Mouse (Mus musculus) hindbrain, embryonic 11.5 days (tissue): Measurements from ENCODE around the gene Tmem239. TPM values are rescaled to one million over a fixed set of nuclear protein-coding genes. Genes with fewer than 3 reads are reported as not detected.

Source experiments
- ATAC-seq: fragments of 200-750 bp; cut with Nextera tagmentation; 2 replicates; pipeline ENCODE4 v1.8.0; 2017; ENCODE audit warnings: mild to moderate bottlenecking, moderate TSS enrichment, moderate library complexity; ENCODE audit not compliant: low FRiP score
- DNase-seq: peaks from one replicate; pipeline ENCODE4 v3.0.0-alpha.2; 2015; ENCODE audit warnings: low spot score
- H3K27ac ChIP-seq: fragments of 300-500 bp; sonication (generic); 2 replicates; pipeline ENCODE4 v1.5.1; 2014; ENCODE audit warnings: mild to moderate bottlenecking, low read depth, low read length
- H3K27me3 ChIP-seq: fragments of 300-500 bp; sonication (generic); 2 replicates; pipeline ENCODE4 v1.6.1; 2014; ENCODE audit warnings: mild to moderate bottlenecking, low read length, moderate library complexity, mixed read lengths; ENCODE audit not compliant: control insufficient read depth, insufficient read depth
- H3K36me3 ChIP-seq: fragments of 300-500 bp; sonication (generic); 2 replicates; pipeline ENCODE4 v1.6.1; 2014; ENCODE audit warnings: mild to moderate bottlenecking, low read length, moderate library complexity, mixed read lengths; ENCODE audit not compliant: control insufficient read depth, insufficient read depth
- H3K4me1 ChIP-seq: fragments of 300-500 bp; sonication (generic); replicated peaks from 2 replicates; pipeline ENCODE4 v1.6.1; 2014; ENCODE audit warnings: low read length, mixed read lengths; ENCODE audit not compliant: control insufficient read depth, insufficient read depth
- H3K4me2 ChIP-seq: fragments of 300-500 bp; sonication (generic); replicated peaks from 2 replicates; pipeline ENCODE4 v1.6.1; 2014; ENCODE audit warnings: mild to moderate bottlenecking, low read depth, low read length
- H3K4me3 ChIP-seq: fragments of 300-500 bp; sonication (generic); 2 replicates; pipeline ENCODE4 v1.5.1; 2014; ENCODE audit warnings: low read depth, low read length
- H3K9ac ChIP-seq: fragments of 300-500 bp; sonication (generic); 2 replicates; pipeline ENCODE4 v1.6.1; 2014; ENCODE audit warnings: low read depth, low read length
- H3K9me3 ChIP-seq: fragments of 300-500 bp; sonication (generic); 2 replicates; pipeline ENCODE4 v1.6.1; 2016; ENCODE audit warnings: low read length; ENCODE audit not compliant: control insufficient read depth
- WGBS: fragments of 180-500 bp; shearing (Covaris S2); extraction: QIAGEN DNeasy Blood & Tissue Kit; methylation state at CpG from one replicate; pipeline ENCODE4 v1.1.7; 2014; 5-methylcytosine and 5-hydroxymethylcytosine counted together
- polyA plus RNA-seq: library from polyadenylated mRNA; unstranded; fragments of >200 nt; fragmentation: Nextera tagmentation; extraction: Ambion mirVana; gene quantifications from 2 replicates; pipeline ENCODE4 v1.2.1, GENCODE M21; 2014

Gene Tmem239
- polyA plus RNA-seq, 1 experiment from 2014 or later, result not detected

DNA sequence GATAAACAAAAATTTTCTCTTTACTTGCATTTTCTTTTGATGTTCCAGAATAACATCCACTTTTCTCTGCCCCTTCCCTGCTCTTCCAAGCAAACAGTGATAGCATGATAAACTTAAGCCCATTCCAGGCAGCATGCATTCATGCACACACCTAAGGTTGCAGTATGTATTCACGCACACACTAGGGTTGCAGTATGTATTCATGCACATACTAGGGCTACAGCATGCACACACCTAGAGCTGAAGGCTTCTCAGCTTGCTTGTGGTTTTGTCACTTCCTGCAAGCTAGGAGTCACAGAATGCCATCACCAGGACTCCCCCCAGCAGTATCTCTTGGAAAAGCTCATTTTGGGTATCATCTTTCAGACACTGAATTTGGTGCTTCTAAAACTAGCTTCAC, 30.5 kb downstream of the Tmem239 start:
- 100% methylated on average over 1 of the region's 1 CpGs for WGBS
- ATAC-seq (no peak), DNase-seq (no peak)
- peaks cover 9% of the 10 kb centered on the region; the same call in 1 of the 2 replicates for H3K36me3 ChIP-seq
- no peaks in the 10 kb centered on the region for H3K4me1 ChIP-seq
- no peaks in the 10 kb centered on the region for H3K9me3 ChIP-seq
- no peaks in the 10 kb centered on the region for H3K27me3 ChIP-seq
- no peak overlapping the region for H3K4me3 ChIP-seq
- no peak overlapping the region for H3K27ac ChIP-seq
- H3K4me2 ChIP-seq, result no peak overlapping the region
- no peak overlapping the region for H3K9ac ChIP-seq

DNA sequence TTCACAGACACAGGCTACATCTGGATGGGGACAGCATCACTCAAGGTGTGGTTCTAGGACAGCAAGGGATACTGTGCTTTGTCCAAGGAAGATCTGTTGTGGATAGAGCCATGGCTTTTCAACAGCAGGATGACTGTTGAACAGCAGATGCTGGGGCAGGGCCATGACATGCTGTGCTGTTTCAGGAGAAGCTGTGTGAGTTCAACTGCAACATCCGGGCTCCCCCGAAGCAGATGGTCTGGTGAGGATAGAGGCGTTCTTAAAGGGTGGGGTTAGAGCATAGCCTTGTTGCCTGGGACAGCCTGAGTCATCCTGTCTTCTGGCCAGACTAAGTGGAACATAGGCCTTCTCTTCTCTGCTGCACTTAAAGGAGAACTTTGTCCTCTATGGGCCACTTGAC, 32.6 kb downstream of the Tmem239 start:
- H3K4me1 ChIP-seq, result no peaks in the 10 kb centered on the region
- no peak overlapping the region for H3K4me2 ChIP-seq
- H3K27ac ChIP-seq, result no peak overlapping the region
- ATAC-seq, result no peak
- H3K9me3 ChIP-seq, result no peaks in the 10 kb centered on the region
- peaks cover 17% of the 10 kb centered on the region for H3K36me3 ChIP-seq
- no peak overlapping the region for H3K4me3 ChIP-seq
- WGBS, result 96% methylated on average over 3 of the region's 3 CpGs
- no peak overlapping the region for H3K9ac ChIP-seq
- H3K27me3 ChIP-seq, result no peaks in the 10 kb centered on the region
- DNase-seq, result no peak

DNA sequence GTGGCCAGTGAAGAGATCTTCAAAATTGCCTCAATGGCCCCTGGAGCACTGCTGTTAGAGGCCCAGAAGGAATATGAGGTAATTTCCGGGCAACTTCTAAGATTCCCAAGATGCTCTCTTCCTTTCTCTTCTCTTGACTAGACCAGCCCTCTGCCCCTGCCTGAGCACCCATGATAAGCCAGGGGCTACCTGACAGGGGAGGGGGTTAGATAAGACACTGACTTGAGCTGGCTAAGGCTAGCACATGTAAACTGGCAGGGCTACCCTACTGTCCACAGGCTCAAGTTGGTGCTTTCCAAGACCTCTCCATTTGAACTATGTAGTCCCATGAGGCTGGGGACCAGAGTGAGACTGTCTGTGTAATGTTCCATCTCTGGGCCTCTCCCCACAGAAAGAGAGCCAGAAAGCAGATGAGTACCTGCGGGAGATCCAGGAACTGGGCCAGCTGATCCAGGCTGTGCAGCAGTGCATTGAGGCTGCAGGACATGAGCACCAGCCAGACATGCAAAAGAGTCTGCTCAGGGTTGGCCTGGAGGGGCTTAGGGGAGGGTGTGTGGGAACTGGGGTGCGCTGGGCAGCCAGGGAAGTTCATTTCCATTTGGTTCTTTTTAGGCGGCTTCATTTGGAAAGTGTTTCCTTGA, 33.7 kb downstream of the Tmem239 start:
- Histone ChIP-seq H3K4me2 (no peak overlapping the region), H3K27ac (no peak overlapping the region), H3K9me3 (no peaks in the 10 kb centered on the region), H3K27me3 (no peaks in the 10 kb centered on the region), H3K4me3 (no peak overlapping the region), H3K4me1 (no peaks in the 10 kb centered on the region), H3K9ac (no peak overlapping the region), H3K36me3 (peaks cover 18% of the 10 kb centered on the region)
- ATAC-seq (no peak), DNase-seq (no peak)
- 95% methylated on average over 4 of the region's 4 CpGs for WGBS

DNA sequence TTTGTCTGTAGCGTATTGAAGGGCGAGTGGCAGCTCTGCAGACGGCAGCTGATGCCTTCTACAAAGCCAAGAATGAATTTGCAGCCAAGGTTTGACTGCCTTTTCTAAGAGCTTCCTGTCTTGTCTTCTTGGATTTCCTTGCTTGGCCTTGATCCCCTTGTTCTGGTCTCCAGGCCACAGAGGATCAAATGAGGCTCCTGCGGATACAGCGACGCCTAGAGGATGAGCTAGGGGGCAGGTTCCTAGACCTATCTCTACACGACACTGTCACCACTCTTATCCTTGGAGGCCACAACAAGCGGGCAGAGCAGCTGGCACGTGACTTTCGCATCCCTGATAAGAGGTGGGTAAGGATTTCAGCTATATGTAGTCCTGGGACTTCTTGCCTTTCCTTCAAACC, 35.9 kb downstream of the Tmem239 start:
- DNase-seq, result no peak
- H3K9ac ChIP-seq, result no peak overlapping the region
- no peak overlapping the region for H3K4me2 ChIP-seq
- H3K27me3 ChIP-seq, result no peaks in the 10 kb centered on the region
- H3K9me3 ChIP-seq, result no peaks in the 10 kb centered on the region
- no peak overlapping the region for H3K4me3 ChIP-seq
- no peak for ATAC-seq
- 91% methylated on average over 10 of the region's 10 CpGs for WGBS
- H3K4me1 ChIP-seq, result no peaks in the 10 kb centered on the region
- H3K27ac ChIP-seq, result no peak overlapping the region
- peaks cover 18% of the 10 kb centered on the region for H3K36me3 ChIP-seq

DNA sequence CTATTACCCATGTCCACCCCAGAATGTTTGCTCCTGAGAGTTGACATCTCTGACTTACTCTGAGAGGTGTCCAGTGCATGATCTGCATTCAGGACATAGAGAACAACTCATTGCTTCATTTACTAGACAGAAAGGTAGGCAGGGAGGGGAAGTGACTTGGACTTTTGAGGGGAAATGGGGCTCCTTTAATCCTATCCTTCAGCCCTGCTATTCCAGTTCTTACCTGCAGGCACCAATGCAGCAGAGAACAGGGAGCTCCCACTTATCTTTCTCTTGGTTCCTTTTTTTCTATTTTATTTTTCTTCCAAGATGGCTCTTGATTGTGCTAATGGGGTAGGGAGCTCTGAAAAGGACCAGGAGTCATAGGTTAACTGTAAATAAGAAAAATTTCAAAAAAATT, 42.2 kb downstream of the Tmem239 start:
- ATAC-seq, result no peak
- DNase-seq, result no peak
- no peak overlapping the region for H3K9ac ChIP-seq
- H3K27me3 ChIP-seq, result peaks cover 2% of the 10 kb centered on the region; the same call in 1 of the 2 replicates
- H3K27ac ChIP-seq, result no peak overlapping the region
- H3K36me3 ChIP-seq, result peaks cover 5% of the 10 kb centered on the region; the same call in 1 of the 2 replicates
- H3K4me3 ChIP-seq, result no peak overlapping the region
- H3K9me3 ChIP-seq, result no peaks in the 10 kb centered on the region
- 0 out of 2 replicates have a peak, but pooled peaks cover 2% of the 10 kb centered on the region for H3K4me1 ChIP-seq
- H3K4me2 ChIP-seq, result no peak overlapping the region

DNA sequence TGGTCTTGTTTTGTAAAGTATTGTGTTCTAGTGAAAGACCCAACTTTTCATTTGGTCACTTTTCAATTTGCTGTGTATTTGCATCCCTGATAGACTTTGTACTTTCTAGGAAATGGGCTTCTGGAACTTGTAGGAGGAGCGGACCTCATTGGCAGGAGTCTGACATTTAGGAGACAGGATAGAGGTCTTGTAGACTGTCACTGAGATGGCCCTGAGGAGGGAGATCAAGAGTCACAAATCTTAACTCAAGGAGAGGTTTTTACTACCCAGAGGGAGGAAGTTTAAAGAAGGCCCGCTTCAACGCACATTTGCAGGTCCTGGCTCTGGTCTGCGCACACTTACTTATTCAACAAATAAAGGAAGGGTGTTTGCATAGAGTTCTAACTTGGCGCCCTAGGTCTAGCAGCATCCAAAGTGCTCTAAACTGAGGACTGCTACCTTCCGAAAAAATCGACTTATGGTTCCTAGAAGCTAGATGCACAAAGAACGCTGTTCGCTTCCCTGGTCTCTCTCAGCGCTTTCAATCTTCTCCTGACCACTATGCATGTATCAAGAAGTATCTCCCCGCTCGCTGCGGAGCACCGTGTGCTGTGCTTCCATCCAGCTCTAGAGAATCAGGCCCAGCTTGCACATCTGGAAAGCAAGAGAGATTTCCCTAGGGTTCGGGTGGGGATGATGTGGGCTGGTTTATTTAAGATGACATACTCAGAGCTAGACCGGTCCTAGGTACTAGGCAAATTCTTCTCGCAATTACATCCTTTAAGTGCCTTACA, 42.9 kb downstream of the Tmem239 start:
- Histone ChIP-seq H3K4me1 (0 out of 2 replicates have a peak, but pooled peaks cover 2% of the 10 kb centered on the region), H3K9ac (peak overlapping the region; percentile 88), H3K4me3 (peak overlapping the region; percentile 91), H3K27ac (no peak overlapping the region), H3K9me3 (no peaks in the 10 kb centered on the region), H3K4me2 (peak overlapping the region; percentile 82), H3K27me3 (peaks cover 2% of the 10 kb centered on the region; the same call in 1 of the 2 replicates), H3K36me3 (no peaks in the 10 kb centered on the region)
- DNase-seq (peak; percentile 43), ATAC-seq (no peak; the same call in 1 of the 2 replicates)
- 10% methylated on average over 17 of the region's 17 CpGs for WGBS

DNA sequence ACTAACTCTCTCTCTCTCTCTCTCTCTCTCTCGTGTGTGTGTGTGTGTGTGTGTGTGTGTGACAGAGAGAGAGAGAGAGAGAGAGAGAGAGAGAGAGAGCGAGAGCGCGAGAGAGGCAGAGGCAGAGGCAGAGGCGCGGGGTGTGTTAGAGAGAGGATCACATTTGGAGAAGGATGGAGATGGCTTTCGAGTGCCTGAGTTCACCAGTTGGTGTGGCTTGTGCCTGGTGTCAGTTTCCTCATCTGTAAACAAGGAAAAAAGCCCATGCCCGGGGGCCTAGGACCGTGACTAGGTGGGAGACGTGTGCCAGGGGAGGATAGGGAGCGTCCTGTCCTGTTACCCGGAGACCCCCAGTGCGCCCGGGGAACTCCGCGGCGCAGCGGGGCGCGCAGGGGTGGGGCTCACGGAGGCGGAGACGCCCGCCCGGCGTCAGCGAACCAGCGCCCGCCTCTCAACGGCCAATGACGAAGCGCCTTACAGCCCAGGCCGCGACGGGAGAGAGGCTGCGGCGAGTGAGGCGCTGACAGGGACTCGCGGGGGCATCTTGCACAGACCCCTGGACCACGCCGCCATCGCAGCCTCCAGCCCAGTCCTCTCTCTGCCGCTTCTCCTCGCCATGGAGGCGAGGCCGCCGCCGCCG, 43.6 kb downstream of the Tmem239 start, which contains the start of gene Ptpra:
Gene Ptpra, plus strand, starts transcription at position 485 of the 640 bp plus-strand sequence.
- Histone ChIP-seq H3K27ac (peak within 1 kb of the TSS; percentile 77), H3K4me1 (0 out of 2 replicates have a peak, but pooled peaks cover 2% of the 10 kb centered on the region), H3K27me3 (peaks cover 2% of the 10 kb centered on the region; the same call in 1 of the 2 replicates), H3K4me3 (peak within 1 kb of the TSS; percentile 91), H3K4me2 (peak within 1 kb of the TSS; percentile 82), H3K9ac (peak within 1 kb of the TSS; percentile 88), H3K36me3 (no peaks in the 10 kb centered on the region), H3K9me3 (no peaks in the 10 kb centered on the region)
- peak; percentile 91 for DNase-seq
- peak; percentile 98 for ATAC-seq
- 0% methylated on average over 31 of the region's 50 CpGs for WGBS

DNA sequence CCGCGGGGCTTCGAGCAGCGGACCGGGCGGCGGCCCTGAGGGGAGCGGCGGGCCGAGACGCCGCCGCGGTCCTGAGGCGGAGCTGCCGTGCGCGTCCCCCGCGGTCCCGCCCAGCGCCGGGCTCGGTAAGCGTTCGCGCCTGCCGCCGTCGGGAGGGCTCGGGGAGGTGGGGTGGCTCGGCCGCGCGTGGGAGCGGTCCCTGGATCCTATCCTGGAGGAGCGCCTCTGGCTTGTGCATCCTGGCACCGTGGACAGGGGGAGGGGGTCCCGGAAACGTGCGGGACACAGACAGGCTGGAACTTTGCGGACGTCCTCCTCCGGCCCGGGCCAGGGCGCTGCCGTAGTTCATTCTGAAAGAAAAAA, 44.1 kb downstream of the Tmem239 start:
- ATAC-seq (peak; percentile 84), DNase-seq (no peak)
- Histone ChIP-seq H3K27me3 (peaks cover 2% of the 10 kb centered on the region; the same call in 1 of the 2 replicates), H3K9ac (peak overlapping the region; percentile 88), H3K36me3 (no peaks in the 10 kb centered on the region), H3K27ac (peak overlapping the region; percentile 77), H3K9me3 (no peaks in the 10 kb centered on the region), H3K4me1 (0 out of 2 replicates have a peak, but pooled peaks cover 2% of the 10 kb centered on the region), H3K4me3 (peak overlapping the region; percentile 91), H3K4me2 (peak overlapping the region; percentile 82)
- WGBS, result under 1% methylated on average over 38 of the region's 47 CpGs
